Mouse (Mus musculus) mouse embryonic stem cell (cell line): ENCODE measurements around the gene Sympk.

ENCODE experiments used
- in situ Hi-C, 2 experiments: fragments of 300-500 bp; cut with MboI; formaldehyde crosslinking; loops; 1 replicate in 1 of 2; 3 replicates in 1 of 2; pipeline ENCODE4 v1.14.3; 2019 to 2020; ENCODE audit warnings: low sequenced_read_pairs in 2 of 2, low pct_unique_long_range_greater_than_20kb in 1 of 2, mixed read lengths in 1 of 2; ENCODE audit not compliant: unreplicated experiment in 1 of 2

The Sympk gene

DNA sequence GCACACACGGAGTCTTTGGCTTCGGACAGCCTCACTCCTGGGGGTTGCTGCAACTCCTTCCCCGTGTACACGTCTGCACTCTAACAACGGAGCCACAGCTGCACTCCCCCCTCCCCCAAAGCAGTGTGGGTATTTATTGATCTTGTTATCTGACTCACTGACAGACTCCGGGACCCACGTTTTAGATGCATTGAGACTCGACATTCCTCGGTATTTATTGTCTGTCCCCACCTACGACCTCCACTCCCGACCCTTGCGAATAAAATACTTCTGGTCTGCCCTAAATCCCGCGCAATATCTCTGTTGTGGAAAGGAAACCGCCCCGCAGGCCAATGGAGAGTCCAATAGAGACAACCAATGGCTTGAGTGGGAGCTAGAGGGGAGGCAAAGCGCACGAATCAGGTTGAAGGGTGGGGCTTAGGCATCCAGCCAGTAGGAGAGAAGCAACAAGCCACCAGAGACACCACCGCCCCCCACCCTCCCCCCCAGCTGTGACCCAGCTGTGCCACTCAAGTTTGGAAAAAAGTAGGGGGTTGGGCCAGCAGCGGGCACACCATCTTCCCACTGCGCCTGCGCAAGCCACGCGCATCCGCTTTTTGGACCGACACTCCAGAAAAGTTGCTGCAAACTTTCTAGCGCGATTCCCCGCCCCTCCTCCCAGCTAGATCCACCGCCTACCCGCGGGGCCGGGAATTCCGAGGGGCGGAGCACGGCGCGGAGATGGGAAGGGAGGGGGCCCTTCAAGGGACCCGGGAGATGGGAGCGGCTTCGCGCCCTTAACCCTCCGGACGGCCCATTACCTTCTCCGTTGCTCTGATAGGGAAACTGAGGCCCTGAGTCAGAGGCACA, 69.6 kb downstream of the Sympk start:
- in situ Hi-C loops: no loop called here

DNA sequence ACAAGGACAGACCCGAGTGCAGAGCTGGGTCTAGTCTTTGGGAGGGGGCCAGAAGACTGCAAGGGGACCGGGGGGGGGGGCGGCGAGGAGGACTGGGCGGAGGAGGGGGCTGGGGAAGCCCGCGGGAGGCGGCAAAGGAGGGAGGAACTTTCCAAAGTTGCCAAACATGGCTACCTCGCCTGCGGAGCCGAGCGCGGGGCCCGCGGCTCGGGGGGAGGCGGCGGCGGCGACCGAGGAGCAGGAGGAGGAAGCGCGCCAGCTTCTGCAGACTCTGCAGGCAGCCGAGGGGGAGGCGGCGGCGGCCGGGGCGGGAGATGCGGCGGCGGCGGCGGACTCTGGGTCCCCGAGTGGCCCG, 70.3 kb downstream of the Sympk start, which contains the start of gene Six5:
Gene Six5 (plus strand): TSS at position 124 of the 355 bp plus-strand sequence.
- in situ Hi-C loops: no loop called here

DNA sequence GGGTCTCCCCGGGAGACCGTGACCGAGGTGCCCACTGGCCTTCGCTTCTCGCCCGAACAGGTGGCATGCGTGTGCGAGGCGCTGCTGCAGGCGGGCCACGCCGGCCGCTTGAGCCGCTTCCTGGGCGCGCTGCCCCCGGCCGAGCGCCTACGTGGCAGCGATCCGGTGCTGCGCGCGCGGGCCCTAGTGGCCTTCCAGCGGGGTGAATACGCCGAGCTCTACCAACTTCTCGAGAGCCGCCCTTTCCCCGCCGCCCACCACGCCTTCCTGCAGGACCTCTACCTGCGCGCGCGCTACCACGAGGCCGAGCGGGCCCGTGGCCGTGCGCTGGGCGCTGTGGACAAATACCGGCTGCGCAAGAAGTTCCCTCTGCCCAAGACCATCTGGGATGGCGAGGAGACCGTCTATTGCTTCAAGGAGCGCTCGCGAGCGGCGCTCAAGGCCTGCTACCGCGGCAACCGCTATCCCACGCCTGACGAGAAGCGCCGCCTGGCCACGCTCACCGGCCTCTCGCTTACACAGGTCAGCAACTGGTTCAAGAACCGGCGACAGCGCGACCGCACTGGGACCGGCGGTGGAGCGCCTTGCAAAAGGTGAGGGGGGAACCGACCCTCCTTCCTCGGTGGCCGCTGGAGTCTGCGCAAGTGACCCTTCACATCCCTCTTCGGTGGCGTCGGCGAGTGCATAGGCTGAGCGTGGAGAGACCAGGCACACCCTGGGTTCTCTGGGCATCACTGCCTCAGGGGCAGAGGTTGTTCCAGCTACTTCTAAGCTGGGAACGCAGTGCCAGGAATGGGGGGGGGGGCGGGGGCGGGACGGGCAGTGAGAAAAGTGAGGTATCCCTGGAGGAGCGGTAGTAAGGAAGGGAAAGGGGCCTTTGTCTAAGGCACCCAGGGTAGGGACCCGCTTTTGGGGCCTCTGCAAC, 70.9 kb downstream of the Sympk start:
- in situ Hi-C loops: no loop called here

DNA sequence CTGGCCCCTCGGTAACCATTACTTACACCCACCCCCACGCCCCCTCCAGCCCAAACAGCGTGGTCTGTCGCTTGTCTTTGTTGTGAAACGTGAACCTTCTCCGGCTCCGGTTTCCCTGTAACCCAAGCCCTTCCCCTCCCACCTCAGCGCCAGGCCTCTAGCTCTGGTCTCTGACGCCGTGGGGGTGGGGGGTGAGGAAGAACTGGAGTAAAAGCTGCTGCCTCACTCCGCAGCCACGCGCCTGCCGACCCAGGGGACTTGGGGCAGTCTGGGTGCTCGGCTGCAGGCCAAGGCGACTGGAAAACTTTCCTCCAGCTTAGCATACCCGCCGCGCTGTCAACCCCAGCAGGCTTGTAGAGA, 71.6 kb downstream of the Sympk start:
- in situ Hi-C loops: no loop called here

GRCm38 (mm10) chr7:19096421-19096976, 72.3 kb downstream of the Sympk start:
- in situ Hi-C loops: no loop called here

GRCm38 (mm10) chr7:19097217-19097616, 73.0 kb downstream of the Sympk start:
- in situ Hi-C loops: no loop called here

DNA sequence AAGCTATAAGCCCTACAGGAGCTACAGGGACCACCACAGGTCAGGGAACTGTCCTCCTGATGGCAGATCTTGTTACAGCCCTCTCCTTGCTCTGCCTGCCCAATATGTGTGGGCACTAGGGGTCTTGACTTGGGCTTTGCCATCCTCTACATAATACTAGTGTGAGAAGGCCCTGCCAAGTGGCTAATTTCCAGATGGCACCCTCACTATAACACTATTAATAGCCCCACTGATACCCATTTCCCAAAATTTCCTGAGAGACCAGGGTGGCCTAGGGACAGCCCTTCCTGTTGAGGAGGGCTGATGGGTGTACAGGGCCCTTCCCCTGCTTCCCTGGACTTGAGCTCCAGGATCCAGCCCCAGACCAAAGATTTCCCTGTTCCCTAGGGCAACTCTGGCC, 73.7 kb downstream of the Sympk start:
- in situ Hi-C loops: no loop called here

DNA sequence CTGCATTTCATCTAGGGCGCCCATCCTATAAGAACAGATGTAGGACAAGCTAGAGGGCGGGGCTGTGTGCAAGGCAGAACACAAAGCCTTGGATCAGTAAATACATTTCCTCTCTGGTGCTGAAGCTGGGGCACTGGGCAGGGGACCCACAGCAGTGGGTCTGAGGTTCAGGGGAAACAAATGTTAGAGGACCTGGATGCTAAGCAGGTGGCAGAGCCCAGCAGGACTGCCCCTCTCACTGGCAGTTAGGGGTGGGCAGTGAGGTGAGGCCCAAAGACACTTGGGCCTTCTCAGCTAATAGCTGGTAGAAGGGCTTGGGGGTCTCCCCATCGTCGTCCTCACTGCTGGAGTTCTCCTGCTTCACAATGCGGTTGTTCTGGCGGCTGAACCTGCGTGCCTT, 74.6 kb downstream of the Sympk start:
- in situ Hi-C loops: no loop called here

GRCm38 (mm10) chr7:19100290-19100689, 76.1 kb downstream of the Sympk start:
- in situ Hi-C loops: no loop called here

GRCm38 (mm10) chr7:19103741-19104140, 79.6 kb downstream of the Sympk start:
- in situ Hi-C loops: no loop called here
